ENCODE assay signal across 18 mouse cellular contexts in the genomic region with DNA sequence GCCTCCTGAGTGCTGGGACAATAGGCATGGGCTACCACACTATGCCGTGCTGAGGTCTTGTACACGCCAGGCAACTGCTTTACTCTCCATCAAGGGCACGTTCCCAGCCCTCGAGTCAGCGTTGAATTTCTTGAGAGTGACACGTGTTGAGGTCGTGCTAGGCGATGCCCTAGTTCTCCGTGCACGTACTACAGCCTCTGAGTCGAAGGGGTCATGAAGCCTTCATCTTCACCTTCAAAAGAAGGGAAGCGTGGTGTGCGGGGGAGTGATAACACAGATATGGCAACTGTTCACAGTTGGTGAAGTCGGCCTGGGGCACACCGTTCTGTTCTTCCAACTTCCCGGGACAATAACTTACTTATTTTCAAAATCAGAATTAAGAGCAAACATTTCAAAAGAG. TPM values are rescaled to one million over a fixed set of nuclear protein-coding genes. Genes with fewer than 3 reads are reported as not detected.
DNase-seq lines count a peak whose midpoint lies in the region.
"Had no signal": no experiment of that assay in that cellular context is flagged by ENCODE, and none has a peak within 500 bp of the region (broad histone marks: within the 10 kb centered on the region; RNA-seq: fewer than 3 reads in every experiment).

No protein-coding gene starts in this region.

- intact Hi-C loops in heart, postnatal 36 days (cut with DNase I), result no loop called here

- peak; percentile 56 for DNase-seq in adrenal gland, adult 2 months
- no peak for DNase-seq in adrenal gland, postnatal 10 days
- DNase-seq in CD4-positive helper T cell, adult 2 months (ENCODE audit: low read depth, low spot score), result peak; percentile 62
- peak; percentile 54 for DNase-seq in liver
- DNase-seq in naive thymus-derived CD4-positive, alpha-beta T cell, adult 2 months (ENCODE audit: low read depth), result peak; percentile 77
- DNase-seq in layer of hippocampus, adult 9-10 months (ENCODE audit: low spot score), result no peak
- DNase-seq in heart, postnatal 36 days, result no peak
- no peak for DNase-seq in cerebellum, postnatal 14 days
- DNase-seq: cerebellum, adult 11 months; layer of hippocampus, adult 9-11 months; lung, postnatal 14 days; right cerebral cortex, postnatal 14 days had no signal

RNA-seq across cellular contexts. Expression of a gene that starts 30.9 kb away (rescaled TPM):
- total RNA-seq in adrenal gland, adult 2 months (2021), result 10 to 100 TPM; 60.3 to 65.3 TPM
- polyA plus RNA-seq in adrenal gland, adult 2 months (2012; rRNA removed), result 43.8 and 53.8 TPM in 2 replicates
- total RNA-seq in adrenal gland, postnatal 10 days (2021), result 10 to 100 TPM; 60.7 to 72.7 TPM
- total RNA-seq in heart, postnatal 36 days (2021), result 10 to 100 TPM; 62.7 to 62.8 TPM

RNA-seq across cellular contexts. Expression of a gene that starts 39.5 kb away (rescaled TPM):
- 10 to 100 TPM; 27.0 to 38.0 TPM for total RNA-seq in adrenal gland, adult 2 months (2021)
- 45.1 and 51.2 TPM in 2 replicates for polyA plus RNA-seq in adrenal gland, adult 2 months (2012; rRNA removed)
- 10 to 100 TPM; 37.1 to 52.7 TPM for total RNA-seq in adrenal gland, postnatal 10 days (2021)
- 10 to 100 TPM; 19.8 to 24.1 TPM for total RNA-seq in heart, postnatal 36 days (2021)

RNA-seq across cellular contexts. Expression of a gene that starts 48.9 kb away (rescaled TPM):
- total RNA-seq in adrenal gland, adult 2 months (2021), result 10 to 100 TPM; 21.6 to 26.0 TPM
- 26.8 and 27.6 TPM in 2 replicates for polyA plus RNA-seq in adrenal gland, adult 2 months (2012; rRNA removed)
- 10 to 100 TPM; 14.1 to 15.7 TPM for total RNA-seq in adrenal gland, postnatal 10 days (2021)
- 1 to 10 TPM; 8.5 to 9.5 TPM for total RNA-seq in heart, postnatal 36 days (2021)

RNA-seq across cellular contexts. Expression of a gene that starts 56.9 kb away (rescaled TPM):
- not detected for total RNA-seq in adrenal gland, adult 2 months (2021)
- not detected in 2 replicates for polyA plus RNA-seq in adrenal gland, adult 2 months (2012; rRNA removed)
- not detected for total RNA-seq in adrenal gland, postnatal 10 days (2021)
- not detected for total RNA-seq in heart, postnatal 36 days (2021)
- polyA plus RNA-seq: erythroblast, embryonic 14.5 days; gonadal fat pad, adult 2 months; heart, postnatal 0 days; kidney, embryonic 14.5 days; midbrain, embryonic 12.5 days; myocyte had no signal

RNA-seq across cellular contexts. Expression of a gene that starts 59.9 kb away (rescaled TPM):
- total RNA-seq in adrenal gland, adult 2 months (2021), result under 1 TPM; 0.28 to 0.32 TPM
- polyA plus RNA-seq in adrenal gland, adult 2 months (2012; rRNA removed), result 0.45 and 0.57 TPM in 2 replicates
- total RNA-seq in adrenal gland, postnatal 10 days (2021), result under 1 TPM; 0.12 to 0.15 TPM
- not detected for total RNA-seq in heart, postnatal 36 days (2021)
- polyA plus RNA-seq: erythroblast, embryonic 14.5 days; heart, postnatal 0 days; kidney, embryonic 14.5 days had no signal

Comparison
In these comparisons a context has a peak if more than half of its experiments do, and no peak if none do; other contexts are left out.
1. DNase-seq: peak in adrenal gland, adult 2 months (single experiment), CD4-positive helper T cell, adult 2 months (single experiment), liver (single experiment) and naive thymus-derived CD4-positive, alpha-beta T cell, adult 2 months (single experiment); none in adrenal gland, postnatal 10 days (single experiment), layer of hippocampus, adult 9-10 months (single experiment), heart, postnatal 36 days (0 of 2) and cerebellum, postnatal 14 days (0 of 2).